Mouse (Mus musculus): ENCODE data around the gene Nhej1.

- no peak for TF ChIP-seq CTCF (IDR thresholded peaks at IDR 0.05; ENCODE audit: low read depth, low read length)
- no peak for TF ChIP-seq GATA2 (IDR thresholded peaks at IDR 0.05; ENCODE audit: borderline replicate concordance, low read depth, low read length)
Observed at GRCm38 (mm10) chr1:75158990-75159389, 34.0 kb upstream of the Nhej1 start.

Data from G1E (cell line).